Mouse (Mus musculus): ENCODE measurements around the gene Ly75. TPM values are rescaled to one million over a fixed set of nuclear protein-coding genes. Genes with fewer than 3 reads are reported as not detected.

The Ly75 gene
- 1.2 and 1.9 TPM in 2 replicates for polyA plus RNA-seq (2016; fragmentation: Nextera tagmentation; extraction: Ambion mirVana)

- ATAC-seq (ENCODE audit: low FRiP score), result peak; percentile 98
- H3K4me3 ChIP-seq (replicated peaks), result peak within 1 kb of the TSS; percentile 56
- H3K27me3 ChIP-seq, result peaks cover 30% of the 10 kb centered on the region
- no peak within 1 kb of the TSS for H3K27ac ChIP-seq
- H3K36me3 ChIP-seq (replicated peaks), result no peaks in the 10 kb centered on the region
- H3K4me2 ChIP-seq, result peak within 1 kb of the TSS; percentile 88
- peak within 1 kb of the TSS; percentile 55 for H3K9ac ChIP-seq
- no peaks in the 10 kb centered on the region for H3K9me3 ChIP-seq
- peaks cover 7% of the 10 kb centered on the region; the same call in 1 of the 2 replicates for H3K4me1 ChIP-seq
- WGBS, result under 1% methylated on average over 46 of the region's 46 CpGs
Measured at GRCm38 (mm10) chr2:60382858-60383669, at the start of gene Ly75. Ly75 (minus strand) TSS chr2:60383303.

- Histone ChIP-seq H3K27ac (no peak overlapping the region), H3K4me2 (no peak overlapping the region), H3K36me3 (replicated peaks) (no peaks in the 10 kb centered on the region), H3K9ac (no peak overlapping the region), H3K4me3 (replicated peaks) (no peak overlapping the region), H3K9me3 (no peaks in the 10 kb centered on the region), H3K27me3 (no peaks in the 10 kb centered on the region), H3K4me1 (no peaks in the 10 kb centered on the region)
- 83% methylated on average over 8 of the region's 8 CpGs for WGBS
- no peak for ATAC-seq (ENCODE audit: low FRiP score)
Measured at GRCm38 (mm10) chr2:60430315-60431021, 47.4 kb upstream of the Ly75 start.

GRCm38 (mm10) chr2:60418075-60418474 lies 35.0 kb upstream of the Ly75 start:
- ATAC-seq (ENCODE audit: low FRiP score), result peak; percentile 73; the same call in 1 of the 2 replicates
- H3K4me2 ChIP-seq, result no peak overlapping the region
- no peak overlapping the region for H3K9ac ChIP-seq
- 10% methylated on average over 6 of the region's 6 CpGs for WGBS
- no peak overlapping the region for H3K4me3 ChIP-seq (replicated peaks)
- H3K9me3 ChIP-seq, result no peaks in the 10 kb centered on the region
- no peaks in the 10 kb centered on the region for H3K36me3 ChIP-seq (replicated peaks)
- H3K27me3 ChIP-seq, result 0 out of 2 replicates have a peak, but pooled peaks cover 2% of the 10 kb centered on the region
- no peaks in the 10 kb centered on the region for H3K4me1 ChIP-seq
- no peak overlapping the region for H3K27ac ChIP-seq

GRCm38 (mm10) chr2:60414334-60414733 lies 31.2 kb upstream of the Ly75 start:
- ATAC-seq (ENCODE audit: low FRiP score), result no peak
- H3K27ac ChIP-seq, result no peak overlapping the region
- H3K4me2 ChIP-seq, result no peak overlapping the region
- no peak overlapping the region for H3K4me3 ChIP-seq (replicated peaks)
- no peaks in the 10 kb centered on the region for H3K27me3 ChIP-seq
- 58% methylated on average over 8 of the region's 8 CpGs for WGBS
- no peaks in the 10 kb centered on the region for H3K4me1 ChIP-seq
- no peaks in the 10 kb centered on the region for H3K36me3 ChIP-seq (replicated peaks)
- no peak overlapping the region for H3K9ac ChIP-seq
- H3K9me3 ChIP-seq, result no peaks in the 10 kb centered on the region

GRCm38 (mm10) chr2:60413006-60413650 lies 30.0 kb upstream of the Ly75 start:
- H3K27me3 ChIP-seq, result no peaks in the 10 kb centered on the region
- ATAC-seq (ENCODE audit: low FRiP score), result no peak
- no peak overlapping the region for H3K9ac ChIP-seq
- no peak overlapping the region for H3K4me3 ChIP-seq (replicated peaks)
- H3K27ac ChIP-seq, result no peak overlapping the region
- H3K4me1 ChIP-seq, result no peaks in the 10 kb centered on the region
- H3K9me3 ChIP-seq, result no peaks in the 10 kb centered on the region
- H3K4me2 ChIP-seq, result no peak overlapping the region
- H3K36me3 ChIP-seq (replicated peaks), result no peaks in the 10 kb centered on the region
- 91% methylated on average over 18 of the region's 18 CpGs for WGBS

- Histone ChIP-seq H3K4me2 (no peak overlapping the region), H3K27me3 (no peaks in the 10 kb centered on the region), H3K27ac (no peak overlapping the region), H3K9ac (no peak overlapping the region), H3K4me3 (replicated peaks) (no peak overlapping the region), H3K9me3 (no peaks in the 10 kb centered on the region), H3K36me3 (replicated peaks) (no peaks in the 10 kb centered on the region), H3K4me1 (no peaks in the 10 kb centered on the region)
- 81% methylated on average over 7 of the region's 7 CpGs for WGBS
- no peak for ATAC-seq (ENCODE audit: low FRiP score)
Measured at GRCm38 (mm10) chr2:60411181-60411580, 28.1 kb upstream of the Ly75 start.

GRCm38 (mm10) chr2:60409989-60410763 lies 27.1 kb upstream of the Ly75 start:
- no peaks in the 10 kb centered on the region for H3K4me1 ChIP-seq
- H3K9me3 ChIP-seq, result no peaks in the 10 kb centered on the region
- ATAC-seq (ENCODE audit: low FRiP score), result no peak
- no peaks in the 10 kb centered on the region for H3K36me3 ChIP-seq (replicated peaks)
- no peak overlapping the region for H3K27ac ChIP-seq
- no peak overlapping the region for H3K4me3 ChIP-seq (replicated peaks)
- no peaks in the 10 kb centered on the region for H3K27me3 ChIP-seq
- H3K9ac ChIP-seq, result no peak overlapping the region
- no peak overlapping the region for H3K4me2 ChIP-seq
- 82% methylated on average over 11 of the region's 11 CpGs for WGBS

- Histone ChIP-seq H3K9me3 (no peaks in the 10 kb centered on the region), H3K4me2 (no peak overlapping the region), H3K27me3 (no peaks in the 10 kb centered on the region), H3K4me1 (no peaks in the 10 kb centered on the region), H3K27ac (no peak overlapping the region), H3K4me3 (replicated peaks) (no peak overlapping the region), H3K36me3 (replicated peaks) (no peaks in the 10 kb centered on the region), H3K9ac (no peak overlapping the region)
- 44% methylated on average over 6 of the region's 6 CpGs for WGBS
- no peak for ATAC-seq (ENCODE audit: low FRiP score)
Measured at GRCm38 (mm10) chr2:60409194-60409593, 26.1 kb upstream of the Ly75 start.

GRCm38 (mm10) chr2:60407387-60407786 lies 24.3 kb upstream of the Ly75 start:
- no peaks in the 10 kb centered on the region for H3K9me3 ChIP-seq
- H3K27ac ChIP-seq, result no peak overlapping the region
- no peak overlapping the region for H3K4me2 ChIP-seq
- no peaks in the 10 kb centered on the region for H3K36me3 ChIP-seq (replicated peaks)
- no peak for ATAC-seq (ENCODE audit: low FRiP score)
- no peaks in the 10 kb centered on the region for H3K27me3 ChIP-seq
- H3K4me3 ChIP-seq (replicated peaks), result no peak overlapping the region
- 81% methylated on average over 2 of the region's 2 CpGs for WGBS
- no peaks in the 10 kb centered on the region for H3K4me1 ChIP-seq
- no peak overlapping the region for H3K9ac ChIP-seq

GRCm38 (mm10) chr2:60405431-60405830 lies 22.3 kb upstream of the Ly75 start:
- H3K4me3 ChIP-seq (replicated peaks), result no peak overlapping the region
- H3K9me3 ChIP-seq, result no peaks in the 10 kb centered on the region
- H3K4me1 ChIP-seq, result no peaks in the 10 kb centered on the region
- ATAC-seq (ENCODE audit: low FRiP score), result no peak
- H3K9ac ChIP-seq, result no peak overlapping the region
- H3K4me2 ChIP-seq, result no peak overlapping the region
- no peaks in the 10 kb centered on the region for H3K27me3 ChIP-seq
- WGBS, result 87% methylated on average over 5 of the region's 5 CpGs
- no peaks in the 10 kb centered on the region for H3K36me3 ChIP-seq (replicated peaks)
- H3K27ac ChIP-seq, result no peak overlapping the region

GRCm38 (mm10) chr2:60404763-60405162 lies 21.7 kb upstream of the Ly75 start:
- H3K4me3 ChIP-seq (replicated peaks), result no peak overlapping the region
- ATAC-seq (ENCODE audit: low FRiP score), result no peak
- no peak overlapping the region for H3K9ac ChIP-seq
- H3K4me1 ChIP-seq, result no peaks in the 10 kb centered on the region
- no peak overlapping the region for H3K27ac ChIP-seq
- no peaks in the 10 kb centered on the region for H3K27me3 ChIP-seq
- no peaks in the 10 kb centered on the region for H3K36me3 ChIP-seq (replicated peaks)
- no peak overlapping the region for H3K4me2 ChIP-seq
- 92% methylated on average over 7 of the region's 7 CpGs for WGBS
- H3K9me3 ChIP-seq, result no peaks in the 10 kb centered on the region

GRCm38 (mm10) chr2:60401694-60402093 lies 18.6 kb upstream of the Ly75 start:
- no peaks in the 10 kb centered on the region for H3K9me3 ChIP-seq
- no peaks in the 10 kb centered on the region for H3K36me3 ChIP-seq (replicated peaks)
- H3K4me3 ChIP-seq (replicated peaks), result no peak overlapping the region
- H3K4me1 ChIP-seq, result no peaks in the 10 kb centered on the region
- no peaks in the 10 kb centered on the region for H3K27me3 ChIP-seq
- H3K27ac ChIP-seq, result no peak overlapping the region
- H3K4me2 ChIP-seq, result no peak overlapping the region
- no peak for ATAC-seq (ENCODE audit: low FRiP score)
- 87% methylated on average over 5 of the region's 5 CpGs for WGBS
- no peak overlapping the region for H3K9ac ChIP-seq
